Mouse (Mus musculus) MEL (cell line): ENCODE data around the gene Rpl18. TPM values are rescaled to one million over a fixed set of nuclear protein-coding genes. Genes with fewer than 3 reads are reported as not detected.

Experiments
- DNase-seq: peaks from one replicate; pipeline ENCODE4 v3.0.0; 2011; ENCODE audit warnings: low read depth, low spot score
- H3K27ac ChIP-seq: 2 replicates; pipeline ENCODE4 v1.5.1; 2012; ENCODE audit warnings: low read depth, mild to moderate bottlenecking, control low read depth, low read length, moderate library complexity; ENCODE audit not compliant: control insufficient read depth
- H3K27me3 ChIP-seq, 2 experiments: fragments of 150-350 bp in 1 of 2; sonication (generic) in 1 of 2; 2 replicates each; pipeline ENCODE4 v1.6.1; 2012; ENCODE audit warnings: low read length in 2 of 2, mild to moderate bottlenecking in 2 of 2, improper control_type of control experiment in 1 of 2, moderate library complexity in 1 of 2; ENCODE audit not compliant: insufficient read depth in 2 of 2, control insufficient read depth in 1 of 2
- H3K36me3 ChIP-seq, 2 experiments: 2 replicates each; pipeline ENCODE4 v1.6.1; 2012 to 2014; ENCODE audit warnings: low read length in 2 of 2, improper control_type of control experiment in 1 of 2, inconsistent platforms in 1 of 2, mild to moderate bottlenecking in 1 of 2; ENCODE audit not compliant: insufficient read depth in 2 of 2, control insufficient read depth in 1 of 2
- H3K4me1 ChIP-seq, 2 experiments: fragments of 150-350 bp in 1 of 2; sonication (generic) in 1 of 2; 2 replicates each; pipeline ENCODE4 v1.6.1; 2012; ENCODE audit warnings: low read length in 2 of 2, improper control_type of control experiment in 1 of 2, mild to moderate bottlenecking in 1 of 2; ENCODE audit not compliant: insufficient read depth in 2 of 2, control insufficient read depth in 1 of 2
- H3K4me3 ChIP-seq, 2 experiments: fragments of 150-350 bp in 1 of 2; sonication (generic) in 1 of 2; 2 replicates each; pipeline ENCODE4 v1.5.1; 2012; ENCODE audit warnings: low read depth in 2 of 2, low read length in 2 of 2, mild to moderate bottlenecking in 2 of 2, moderate library complexity in 2 of 2, control low read depth in 1 of 2, improper control_type of control experiment in 1 of 2; ENCODE audit not compliant: control insufficient read depth in 1 of 2, insufficient read depth in 1 of 2
- H3K79me2 ChIP-seq: 2 replicates; pipeline ENCODE4 v1.6.1; 2012; ENCODE audit warnings: mild to moderate bottlenecking, low read length, moderate library complexity; ENCODE audit not compliant: control insufficient read depth, poor library complexity, insufficient read depth
- H3K9ac ChIP-seq: 2 replicates; pipeline ENCODE4 v1.6.1; 2012; ENCODE audit warnings: low read depth, mild to moderate bottlenecking, control low read depth, low read length, moderate library complexity; ENCODE audit not compliant: control insufficient read depth, poor library complexity, severe bottlenecking
- H3K9me3 ChIP-seq: fragments of 150-350 bp; sonication (generic); replicated peaks from 2 replicates; pipeline ENCODE4 v1.6.1; 2012; ENCODE audit warnings: mild to moderate bottlenecking, low read length, improper control_type of control experiment, moderate library complexity; ENCODE audit not compliant: insufficient read depth
- BHLHE40 ChIP-seq: IDR thresholded peaks from 2 replicates; pipeline ENCODE4 v1.6.1; 2012; ENCODE audit warnings: low read depth, mild to moderate bottlenecking, inconsistent platforms, low read length, improper control_type of control experiment, borderline replicate concordance
- CHD1 ChIP-seq: IDR thresholded peaks from 2 replicates; pipeline ENCODE4 v1.6.1; 2012; ENCODE audit warnings: low read depth, mild to moderate bottlenecking, inconsistent platforms, low read length, improper control_type of control experiment
- CHD2 ChIP-seq: IDR thresholded peaks from 2 replicates; pipeline ENCODE4 v1.6.1; 2011; ENCODE audit warnings: low read length, improper control_type of control experiment
- CTCF ChIP-seq, 3 experiments: IDR thresholded peaks in 2 of 3; conservative IDR thresholded peaks in 1 of 3; 2 replicates each; pipeline ENCODE4 v1.5.1; 2011 to 2012; ENCODE audit warnings: low read length in 3 of 3, low read depth in 2 of 3, mild to moderate bottlenecking in 2 of 3, improper control_type of control experiment in 1 of 3, inconsistent platforms in 1 of 3, mixed read lengths in 1 of 3, moderate library complexity in 1 of 3; ENCODE audit not compliant: control insufficient read depth in 1 of 3, insufficient read depth in 1 of 3, poor library complexity in 1 of 3, severe bottlenecking in 1 of 3
- E2F4 ChIP-seq: IDR thresholded peaks from 2 replicates; pipeline ENCODE4 v1.6.1; 2011; ENCODE audit warnings: low read depth, low read length, improper control_type of control experiment, borderline replicate concordance
- ELF1 ChIP-seq: IDR thresholded peaks from 2 replicates; pipeline ENCODE4 v1.6.1; 2014; ENCODE audit warnings: low read depth, mild to moderate bottlenecking, inconsistent platforms, low read length, improper control_type of control experiment, moderate library complexity
- EP300 ChIP-seq, 2 experiments: IDR thresholded peaks; 2 replicates each; pipeline ENCODE4 v1.6.1; 2011; ENCODE audit warnings: improper control_type of control experiment in 2 of 2, low read length in 2 of 2, low read depth in 1 of 2, mild to moderate bottlenecking in 1 of 2
- ETS1 ChIP-seq: IDR thresholded peaks from 2 replicates; pipeline ENCODE4 v1.6.1; 2012; ENCODE audit warnings: low read depth, mild to moderate bottlenecking, inconsistent platforms, low read length, improper control_type of control experiment, moderate library complexity
- GABPA ChIP-seq: IDR thresholded peaks from 2 replicates; pipeline ENCODE4 v1.6.1; 2012; ENCODE audit warnings: low read depth, mild to moderate bottlenecking, inconsistent platforms, low read length, improper control_type of control experiment, moderate library complexity
- GATA1 ChIP-seq: IDR thresholded peaks from 2 replicates; pipeline ENCODE4 v1.6.1; 2011; ENCODE audit warnings: low read depth, low read length, improper control_type of control experiment
- HCFC1 ChIP-seq: IDR thresholded peaks from 2 replicates; pipeline ENCODE4 v1.6.1; 2012; ENCODE audit warnings: low read depth, mild to moderate bottlenecking, inconsistent platforms, low read length, improper control_type of control experiment, moderate library complexity
- JUND ChIP-seq: IDR thresholded peaks from 2 replicates; pipeline ENCODE4 v1.6.1; 2011; ENCODE audit warnings: low read depth, mild to moderate bottlenecking, improper control_type of control experiment, low read length
- MAFK ChIP-seq: IDR thresholded peaks from 2 replicates; pipeline ENCODE4 v1.6.1; 2011; ENCODE audit warnings: low read depth, mild to moderate bottlenecking, low read length, improper control_type of control experiment, borderline replicate concordance
- MAX ChIP-seq: IDR thresholded peaks from 2 replicates; pipeline ENCODE4 v1.6.1; 2011; ENCODE audit warnings: low read length, improper control_type of control experiment
- MEF2A ChIP-seq: IDR thresholded peaks from 2 replicates; pipeline ENCODE4 v1.6.1; 2014; ENCODE audit warnings: low read depth, mild to moderate bottlenecking, inconsistent platforms, low read length, improper control_type of control experiment; ENCODE audit not compliant: poor library complexity, insufficient replicate concordance, severe bottlenecking; ENCODE audit errors: extremely low read depth
- MXI1 ChIP-seq: IDR thresholded peaks from 2 replicates; pipeline ENCODE4 v1.6.1; 2011; ENCODE audit warnings: mild to moderate bottlenecking, low read depth, low read length, improper control_type of control experiment
- MYB ChIP-seq: IDR thresholded peaks from 2 replicates; pipeline ENCODE4 v1.6.1; 2011; ENCODE audit warnings: mild to moderate bottlenecking, low read depth, low read length, improper control_type of control experiment
- NELFE ChIP-seq: IDR thresholded peaks from 2 replicates; pipeline ENCODE4 v1.6.1; 2011; ENCODE audit warnings: low read depth, low read length, improper control_type of control experiment
- RAD21 ChIP-seq: IDR thresholded peaks from 2 replicates; pipeline ENCODE4 v1.6.1; 2011; ENCODE audit warnings: mild to moderate bottlenecking, low read depth, low read length, improper control_type of control experiment
- RCOR1 ChIP-seq: IDR thresholded peaks from 2 replicates; pipeline ENCODE4 v1.6.1; 2012; ENCODE audit warnings: low read depth, mild to moderate bottlenecking, inconsistent platforms, low read length, improper control_type of control experiment
- SIN3A ChIP-seq: IDR thresholded peaks from 2 replicates; pipeline ENCODE4 v1.6.1; 2012; ENCODE audit warnings: low read length, improper control_type of control experiment, inconsistent platforms
- TAL1 ChIP-seq: IDR thresholded peaks from 2 replicates; pipeline ENCODE4 v1.6.1; 2012; ENCODE audit warnings: mild to moderate bottlenecking, inconsistent platforms, low read length, moderate library complexity, mixed read lengths
- TBP ChIP-seq: IDR thresholded peaks from 2 replicates; pipeline ENCODE4 v1.8.0; 2011; ENCODE audit warnings: low read depth, low read length, improper control_type of control experiment
- TCF12 ChIP-seq: IDR thresholded peaks from 2 replicates; pipeline ENCODE4 v1.6.1; 2014; ENCODE audit warnings: low read depth, mild to moderate bottlenecking, inconsistent platforms, low read length, improper control_type of control experiment, moderate library complexity
- USF2 ChIP-seq, 2 experiments: IDR thresholded peaks; 2 replicates each; pipeline ENCODE4 v1.6.1; 2011 to 2012; ENCODE audit warnings: improper control_type of control experiment in 2 of 2, low read length in 2 of 2, borderline replicate concordance in 1 of 2, inconsistent platforms in 1 of 2, low read depth in 1 of 2, mild to moderate bottlenecking in 1 of 2; ENCODE audit not compliant: insufficient read depth in 1 of 2
- ZC3H11A ChIP-seq: IDR thresholded peaks from 2 replicates; pipeline ENCODE4 v1.6.1; 2012; ENCODE audit warnings: low read depth, mild to moderate bottlenecking, inconsistent platforms, low read length, improper control_type of control experiment
- ZKSCAN1 ChIP-seq: IDR thresholded peaks from 2 replicates; pipeline ENCODE4 v1.6.1; 2012; ENCODE audit warnings: low read depth, mild to moderate bottlenecking, inconsistent platforms, low read length, improper control_type of control experiment, moderate library complexity
- ZMIZ1 ChIP-seq: IDR thresholded peaks from 2 replicates; pipeline ENCODE4 v1.6.1; 2012; ENCODE audit warnings: low read depth, mild to moderate bottlenecking, inconsistent platforms, low read length, improper control_type of control experiment, moderate library complexity
- ZNF384 ChIP-seq: IDR thresholded peaks from 2 replicates; pipeline ENCODE4 v1.6.1; 2012; ENCODE audit warnings: low read depth, mild to moderate bottlenecking, inconsistent platforms, low read length, improper control_type of control experiment
- polyA plus RNA-seq, 2 experiments: library from polyadenylated mRNA; stranded (reverse) in 1 of 2; unstranded in 1 of 2; fragments of >175 nt in 1 of 2; fragments of >200 nt in 1 of 2; gene quantifications; 2 replicates each; pipeline versions ENCODE4 v1.2.1 to v1.2.4; 2012; ENCODE audit warnings: low replicate concordance in 2 of 2, low read depth in 1 of 2; ENCODE audit not compliant: insufficient read length in 2 of 2, insufficient read depth in 1 of 2, missing spikeins in 1 of 2
- total RNA-seq: library from RNA; depleted of rRNA; stranded (reverse); fragments of 300-350 nt; gene quantifications from 2 replicates; pipeline ENCODE4 v1.2.3, GENCODE M21; 2012

Rpl18 gene
- total and polyA plus RNA-seq, 3 experiments: 3,544 to 3,724 TPM; not detected in 1

DNA sequence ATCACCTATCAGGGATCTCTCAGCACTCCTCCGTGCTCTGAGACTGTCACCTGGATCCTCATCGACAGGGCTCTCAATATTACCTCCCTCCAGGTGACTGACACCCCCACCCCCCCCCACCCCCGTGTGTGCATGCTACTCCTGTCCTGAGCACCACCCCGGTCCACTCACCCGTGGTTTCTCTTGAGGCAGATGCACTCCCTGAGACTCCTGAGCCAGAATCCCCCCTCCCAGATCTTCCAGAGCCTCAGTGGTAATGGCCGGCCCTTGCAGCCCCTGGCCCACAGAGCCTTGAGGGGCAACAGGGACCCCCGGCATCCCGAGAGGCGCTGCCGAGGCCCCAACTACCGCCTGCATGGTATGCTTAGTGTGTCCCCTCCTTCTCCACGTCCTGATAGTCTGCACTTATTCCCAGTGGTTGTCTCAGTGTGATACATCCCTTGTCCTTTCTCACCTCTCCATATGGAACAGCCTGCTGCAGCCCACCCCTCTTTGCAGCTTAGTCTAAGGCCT is 11.7 kb upstream of the Rpl18 start:
- H3K4me1 ChIP-seq: peaks cover 0 to 14% of the 10 kb centered on the region in 2 experiments; a peak in 2 of 4 replicates
- H3K27me3 ChIP-seq: peaks cover 0 to 2% of the 10 kb centered on the region in 2 experiments; a peak in 2 of 4 replicates
- peak overlapping the region; percentile 33 to 58 for H3K4me3 ChIP-seq
- H3K9me3 ChIP-seq: no peaks in the 10 kb centered on the region
- H3K27ac ChIP-seq: peak overlapping the region; percentile 82
- DNase-seq: no peak
- TF ChIP-seq EP300 (IDR thresholded peaks at IDR 0.05; ENCODE audit: low read depth in 1 of 2, low read length in 2 of 2): no peak
- no peak for TF ChIP-seq E2F4
- no peak for TF ChIP-seq GATA1
- no peak for TF ChIP-seq CHD1
- no peak for TF ChIP-seq NELFE
- TF ChIP-seq MAX: no peak
- no peak for TF ChIP-seq CHD2
- TF ChIP-seq ETS1: no peak
- TF ChIP-seq SIN3A: no peak
- TF ChIP-seq TBP: no peak
- no peak for TF ChIP-seq TAL1
- no peak for TF ChIP-seq JUND
- H3K36me3 ChIP-seq: peaks cover 0 to 3% of the 10 kb centered on the region in 2 experiments; a peak in 2 of 4 replicates
- H3K9ac ChIP-seq: peak overlapping the region; percentile 69
- H3K79me2 ChIP-seq: peaks cover 7% of the 10 kb centered on the region

DNA sequence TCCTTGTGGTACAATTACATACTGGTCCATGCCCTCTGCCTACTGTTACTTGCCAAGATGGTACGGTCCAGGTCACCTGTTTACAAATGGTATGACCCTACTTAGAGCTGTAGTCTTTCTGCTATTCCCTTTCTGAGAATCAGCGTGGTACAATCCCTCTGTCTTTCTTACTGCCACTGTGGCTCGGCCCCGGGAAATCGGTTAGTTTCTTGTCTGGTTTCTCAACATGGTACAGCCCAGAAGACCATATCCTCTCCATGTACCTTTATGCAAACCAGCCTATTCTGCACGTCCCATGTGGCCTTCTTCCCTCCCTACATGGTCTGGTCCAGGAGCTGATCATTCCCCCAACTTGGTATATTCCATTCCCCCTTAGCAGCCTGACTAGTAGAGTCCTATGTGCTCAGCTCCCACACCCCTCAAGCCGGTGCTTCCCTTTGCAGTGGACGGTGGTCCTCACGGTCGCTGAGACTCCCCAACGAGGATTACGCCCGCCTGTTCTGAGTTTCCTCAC is 11.2 kb upstream of the Rpl18 start:
- peaks cover 7% of the 10 kb centered on the region for H3K79me2 ChIP-seq
- peak overlapping the region; percentile 33 to 58 for H3K4me3 ChIP-seq
- H3K4me1 ChIP-seq: peaks cover 0 to 18% of the 10 kb centered on the region in 2 experiments; a peak in 2 of 4 replicates
- H3K36me3 ChIP-seq: peaks cover 0 to 5% of the 10 kb centered on the region in 2 experiments; a peak in 2 of 4 replicates
- H3K27me3 ChIP-seq: peaks cover 0 to 2% of the 10 kb centered on the region in 2 experiments; a peak in 2 of 4 replicates
- H3K27ac ChIP-seq: peak overlapping the region; percentile 82
- H3K9ac ChIP-seq: peak overlapping the region; percentile 69
- peak; percentile 91 for DNase-seq
- H3K9me3 ChIP-seq: no peaks in the 10 kb centered on the region
- no peak for TF ChIP-seq ZC3H11A
- no peak for TF ChIP-seq USF2 (IDR thresholded peaks at IDR 0.05; ENCODE audit: borderline replicate concordance in 1 of 2, insufficient read depth in 1 of 2, low read depth in 1 of 2, low read length in 2 of 2)
- no peak for TF ChIP-seq BHLHE40
- peak in 1 of 2 experiments; percentile 0; a peak in 1 of 4 replicates for TF ChIP-seq EP300 (IDR thresholded peaks at IDR 0.05; ENCODE audit: low read depth in 1 of 2, low read length in 2 of 2)
- TF ChIP-seq ETS1: peak; percentile 32; the same call in 1 of the 2 replicates
- peak; percentile 99 for TF ChIP-seq CHD1
- TF ChIP-seq CTCF (IDR thresholded peaks at IDR 0.05 in 2 of 3, conservative IDR thresholded peaks at IDR 0.05 in 1 of 3; ENCODE audit: control insufficient read depth in 1 of 3, insufficient read depth in 1 of 3, low read depth in 2 of 3, low read length in 3 of 3, poor library complexity in 1 of 3, severe bottlenecking in 1 of 3): no peak
- no peak for TF ChIP-seq CHD2
- no peak for TF ChIP-seq MEF2A
- no peak for TF ChIP-seq ZKSCAN1
- no peak for TF ChIP-seq RCOR1
- 0 out of 2 replicates have a peak, but pooled peaks have one; percentile 22 for TF ChIP-seq ZMIZ1
- peak; percentile 27; the same call in 1 of the 2 replicates for TF ChIP-seq TAL1
- TF ChIP-seq HCFC1: peak; percentile 55
- TF ChIP-seq MYB: no peak
- no peak; the same call in none of the 2 replicates for TF ChIP-seq SIN3A
- TF ChIP-seq GABPA: no peak
- no peak for TF ChIP-seq MAFK
- TF ChIP-seq RAD21: no peak
- TF ChIP-seq TCF12: 0 out of 2 replicates have a peak, but pooled peaks have one; percentile 14
- TF ChIP-seq ZNF384: no peak
- no peak for TF ChIP-seq GATA1
- TF ChIP-seq MXI1: no peak
- no peak; the same call in 1 of the 2 replicates for TF ChIP-seq ELF1
- TF ChIP-seq TBP: peak; percentile 54
